Mouse (Mus musculus) adipocyte (in vitro differentiated cells): ENCODE results near the gene Slc39a11.
A peak's percentile ranks its signal among the peaks of the same experiment; 100 is the strongest.

Source experiments
- DNase-seq: peaks from one replicate; pipeline ENCODE4 v3.0.0-alpha.2; 2016; ENCODE audit warnings: low spot score

The Slc39a11 gene

DNA sequence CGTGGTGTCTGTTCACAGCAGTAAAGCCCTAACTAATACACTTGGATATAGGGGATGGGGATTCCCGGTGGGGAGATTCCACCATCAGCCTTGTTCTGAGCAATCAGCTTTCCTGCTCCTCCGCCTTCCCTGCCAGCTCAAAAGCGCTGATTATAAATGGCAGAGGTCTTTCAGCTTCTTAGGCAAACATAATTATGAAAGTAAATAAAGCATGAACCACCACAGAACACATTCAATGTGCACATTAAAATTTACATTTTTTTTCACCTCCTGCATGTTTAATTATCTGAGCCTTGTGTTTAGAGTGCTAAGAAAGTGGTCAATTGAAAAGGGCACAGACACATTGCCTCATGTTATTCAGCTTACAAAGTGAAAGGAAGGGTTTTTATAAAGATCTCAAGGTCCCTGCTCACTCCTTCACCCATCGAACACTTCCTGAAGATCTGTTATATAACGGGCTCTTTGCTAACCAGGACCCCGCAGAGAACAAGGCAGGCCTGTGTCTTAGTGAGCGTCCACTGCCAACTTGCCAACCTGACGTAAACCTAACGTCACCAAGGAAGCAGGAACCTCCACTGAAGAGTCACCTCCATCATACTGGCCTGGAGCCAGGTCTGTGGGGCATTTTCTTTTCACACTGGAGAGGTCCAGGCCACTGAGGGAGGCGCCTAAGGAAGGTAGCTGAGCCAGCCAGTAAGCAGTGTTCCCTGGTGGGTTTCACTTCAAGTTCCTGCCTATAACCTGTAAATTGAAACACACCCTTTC, 142.0 kb downstream of the Slc39a11 start:
- no peak for DNase-seq

DNA sequence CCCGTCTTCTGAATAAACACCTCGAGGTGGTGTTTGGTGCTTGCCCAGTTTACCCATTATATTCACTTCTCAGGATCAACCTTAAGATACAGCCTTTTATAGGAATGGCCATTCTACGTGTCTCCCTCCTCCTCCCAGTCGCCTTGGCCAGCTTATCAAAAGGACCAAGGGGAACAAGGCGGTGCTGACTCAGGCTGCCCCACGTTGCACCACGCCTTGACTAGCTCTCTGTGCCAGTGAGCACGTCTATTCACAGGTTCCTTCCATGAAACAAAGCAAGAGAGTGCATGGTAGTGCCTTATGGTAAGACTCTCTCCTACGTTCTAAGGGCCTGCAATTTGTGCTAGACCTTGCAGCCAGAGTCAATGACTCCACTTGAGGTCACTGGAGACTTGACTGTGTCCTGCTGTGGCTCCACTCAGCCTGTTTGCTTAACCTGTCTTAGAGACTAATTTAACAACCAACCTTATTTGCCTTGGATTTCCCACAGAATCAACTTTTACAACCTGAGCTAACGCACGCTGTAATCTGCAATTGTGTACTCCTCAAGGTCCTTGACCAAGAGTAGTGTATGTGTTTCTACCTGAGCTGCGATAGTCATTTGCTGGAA, 144.2 kb downstream of the Slc39a11 start:
- DNase-seq, result no peak

DNA sequence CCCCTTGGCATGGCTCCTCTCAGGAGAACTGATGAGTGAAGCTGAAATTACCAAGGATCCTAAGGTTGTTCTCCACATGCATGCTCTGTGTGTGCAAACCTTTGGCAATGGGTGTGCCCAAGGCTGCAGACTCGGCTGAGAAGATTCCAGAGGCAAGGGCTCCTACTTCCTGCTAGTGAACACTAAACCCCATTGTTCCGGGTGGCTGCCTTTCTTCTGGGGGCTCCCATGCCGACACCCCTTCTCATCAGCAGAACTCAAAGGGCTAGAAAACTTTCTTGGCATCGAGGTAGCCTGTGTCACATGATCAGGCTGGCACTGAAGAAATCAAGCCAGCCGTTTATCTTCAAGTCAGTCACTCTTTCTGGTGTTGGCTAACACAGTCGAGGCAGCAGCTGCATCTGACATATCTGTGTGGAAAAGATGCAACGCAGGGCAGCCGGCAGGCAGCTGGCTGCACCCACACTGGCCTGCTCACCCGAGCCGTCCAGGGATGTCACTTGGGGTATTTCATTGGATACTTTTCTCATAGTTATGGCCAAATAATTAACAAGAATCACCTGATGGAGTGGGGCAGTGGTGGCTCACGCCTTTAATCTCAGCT, 145.3 kb downstream of the Slc39a11 start:
- no peak for DNase-seq

DNA sequence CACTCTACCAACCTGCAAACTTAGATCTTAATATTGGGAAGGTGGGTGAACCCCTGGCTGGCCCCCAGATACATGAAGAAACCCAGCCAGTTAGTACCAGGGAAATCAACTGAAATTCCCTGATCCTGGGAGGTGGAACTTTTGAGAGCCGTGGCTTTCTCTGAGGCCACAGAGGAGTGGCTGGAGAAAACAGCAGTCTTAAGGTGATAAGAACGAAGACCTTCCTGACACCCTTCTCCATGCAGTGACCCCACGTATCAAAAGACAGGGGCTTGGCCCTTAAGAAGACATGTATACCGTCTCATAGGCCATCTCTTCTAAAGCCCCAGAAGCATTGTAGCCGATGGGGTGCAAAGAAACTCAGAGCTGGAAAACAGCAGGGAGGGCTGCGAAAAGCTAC, 146.9 kb downstream of the Slc39a11 start:
- DNase-seq, result no peak

DNA sequence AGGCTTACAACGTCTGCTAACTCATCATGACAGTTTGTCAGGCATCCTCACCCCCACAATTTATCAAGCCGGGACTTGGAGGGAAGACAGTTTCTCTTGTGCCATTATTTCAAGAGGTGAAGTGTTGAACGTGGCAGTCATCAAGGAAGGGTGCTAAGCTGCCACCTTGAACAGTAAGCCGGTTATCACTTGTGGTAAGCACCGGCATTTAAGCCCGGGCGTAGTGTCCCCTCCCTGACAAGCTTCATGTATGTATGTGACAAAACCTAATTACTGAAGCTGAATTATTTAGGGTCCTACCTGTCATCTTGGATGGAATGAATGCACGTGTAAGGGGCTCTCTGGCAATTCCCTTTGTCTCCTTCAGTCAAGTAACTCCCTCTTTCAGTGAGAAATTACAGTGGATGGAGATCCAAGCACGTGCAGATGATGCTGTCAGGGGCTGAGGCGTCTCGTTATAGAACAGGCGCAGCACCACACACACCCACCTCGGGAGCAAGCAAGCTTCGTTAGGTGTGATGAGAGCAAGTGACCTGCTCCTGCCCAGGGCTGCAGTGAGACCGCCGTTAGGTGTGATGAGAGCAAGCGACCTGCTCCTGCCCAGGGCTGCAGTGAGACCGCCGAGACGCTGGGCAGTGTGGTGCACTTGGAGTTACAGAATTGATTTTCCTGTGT, 149.1 kb downstream of the Slc39a11 start:
- no peak for DNase-seq

DNA sequence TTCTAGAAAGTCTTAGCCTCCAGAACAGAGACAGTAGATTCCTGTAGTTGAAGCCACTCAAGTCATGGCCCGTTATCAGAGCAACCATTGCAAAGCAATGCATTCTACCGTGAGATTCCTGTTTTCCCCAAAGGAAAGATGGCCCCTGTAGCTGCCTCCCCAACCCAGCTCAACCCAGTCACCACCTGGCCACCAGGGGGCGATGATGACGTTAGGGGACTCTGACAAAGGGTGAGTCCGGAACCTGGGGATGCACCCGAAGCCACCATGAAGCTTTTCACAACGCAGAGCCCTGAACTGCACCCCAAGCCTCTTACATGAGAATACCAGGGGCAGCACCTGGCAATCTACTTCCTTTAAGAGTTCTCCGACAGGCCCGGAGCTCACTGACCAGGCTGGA, 151.0 kb downstream of the Slc39a11 start:
- no peak for DNase-seq

DNA sequence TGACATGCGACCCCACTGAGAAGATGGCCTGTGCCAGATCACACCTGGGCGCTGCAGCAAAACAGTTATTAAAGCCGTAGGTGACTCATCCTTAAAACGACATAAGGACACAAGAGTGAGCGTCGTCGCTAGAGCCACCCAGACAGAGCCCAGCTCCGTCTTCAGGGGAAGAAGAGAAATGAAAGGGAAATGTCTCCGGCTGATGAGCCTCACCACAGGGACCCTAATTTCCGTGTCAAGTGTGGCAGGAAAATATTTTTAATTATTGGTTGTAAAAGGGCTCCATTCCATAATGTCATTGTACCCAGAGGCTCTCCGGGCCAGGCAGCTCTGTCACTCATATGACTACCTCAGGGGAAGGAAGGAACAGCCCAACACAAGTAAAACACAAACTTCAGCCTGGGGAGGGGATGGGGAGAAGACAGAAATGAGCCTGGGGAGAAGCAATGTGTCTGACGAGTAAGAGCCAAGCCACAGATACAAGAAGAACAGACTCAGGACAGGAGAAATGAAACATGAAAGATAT, 155.8 kb downstream of the Slc39a11 start:
- no peak for DNase-seq

DNA sequence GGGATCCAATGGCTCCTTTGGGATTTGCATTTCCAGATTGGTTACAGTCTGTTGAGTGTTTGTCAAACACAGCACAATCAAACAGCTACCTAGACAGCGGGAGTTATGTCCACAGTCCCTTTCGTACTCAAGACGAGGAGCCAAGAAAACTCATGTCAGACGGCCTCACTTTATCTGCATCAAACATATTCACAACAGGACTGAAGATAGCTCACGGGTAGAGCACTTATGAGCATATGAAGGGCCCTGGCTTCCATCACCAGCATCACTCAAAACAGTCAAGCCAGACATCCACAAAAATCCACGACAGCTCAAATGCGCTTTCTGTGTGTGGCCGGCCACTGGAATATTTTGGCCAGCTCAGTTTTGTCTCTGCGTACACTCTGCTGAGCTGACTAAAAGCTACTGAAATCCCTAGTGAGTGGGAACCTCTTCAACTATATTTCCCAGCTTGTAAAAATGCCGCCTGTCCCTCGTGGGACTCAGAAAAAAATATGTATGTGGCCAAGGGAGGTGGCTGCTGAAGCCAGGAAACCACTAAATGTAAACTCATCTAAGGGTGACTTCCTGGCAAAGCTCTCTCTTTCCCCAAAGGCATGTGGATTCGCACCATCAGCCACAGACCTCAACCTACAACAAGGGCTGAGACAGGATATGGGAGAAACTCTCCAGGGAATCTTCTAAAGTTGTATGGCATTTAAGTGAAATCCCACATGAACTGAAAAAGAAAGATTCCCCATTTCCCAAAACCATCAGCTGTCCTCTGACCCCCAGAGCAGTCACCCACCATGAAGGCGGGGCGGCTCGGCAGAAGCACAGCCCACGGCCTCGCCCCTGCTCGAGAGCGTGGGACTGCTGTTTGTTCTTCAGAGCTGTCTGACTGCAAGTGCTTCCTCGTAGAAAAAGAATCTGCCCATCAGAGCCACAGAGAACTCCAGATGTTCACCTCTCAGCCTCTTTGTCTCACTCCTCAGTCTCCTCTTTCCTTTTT, 159.1 kb downstream of the Slc39a11 start:
- DNase-seq, result no peak

DNA sequence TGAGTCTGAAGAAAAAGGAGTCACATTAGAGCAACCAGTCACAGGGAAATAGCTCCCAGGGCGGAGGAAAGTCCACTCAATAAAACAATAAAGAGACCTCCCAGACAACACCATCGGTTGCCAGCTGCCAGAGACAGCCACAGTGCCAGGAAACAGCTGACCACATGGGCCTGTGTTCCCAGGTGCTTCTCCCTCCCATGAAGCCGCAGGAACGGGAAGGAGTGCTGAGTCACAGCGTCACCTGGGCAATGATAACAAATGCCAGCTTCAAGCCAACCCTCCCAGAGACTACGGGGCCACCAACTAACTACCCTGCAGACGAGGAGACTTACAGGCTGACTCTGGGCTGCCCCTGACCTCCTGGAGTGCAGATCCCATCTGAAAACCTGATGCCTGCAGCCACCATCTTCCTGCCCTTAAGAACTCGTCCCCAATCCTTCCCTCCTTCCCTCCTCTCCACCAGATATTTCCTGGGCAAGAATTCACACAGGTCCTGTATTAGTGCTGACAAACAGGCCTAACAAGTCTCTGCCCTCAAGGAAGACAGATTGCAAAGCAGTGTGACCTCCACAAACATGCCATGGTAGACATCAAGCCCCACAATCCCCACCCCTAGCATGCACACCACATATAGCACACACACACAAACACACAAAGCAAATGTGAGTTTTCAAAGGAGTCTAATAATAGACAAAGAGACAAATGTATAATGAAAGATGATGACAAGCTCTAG, 162.1 kb downstream of the Slc39a11 start:
- no peak for DNase-seq

DNA sequence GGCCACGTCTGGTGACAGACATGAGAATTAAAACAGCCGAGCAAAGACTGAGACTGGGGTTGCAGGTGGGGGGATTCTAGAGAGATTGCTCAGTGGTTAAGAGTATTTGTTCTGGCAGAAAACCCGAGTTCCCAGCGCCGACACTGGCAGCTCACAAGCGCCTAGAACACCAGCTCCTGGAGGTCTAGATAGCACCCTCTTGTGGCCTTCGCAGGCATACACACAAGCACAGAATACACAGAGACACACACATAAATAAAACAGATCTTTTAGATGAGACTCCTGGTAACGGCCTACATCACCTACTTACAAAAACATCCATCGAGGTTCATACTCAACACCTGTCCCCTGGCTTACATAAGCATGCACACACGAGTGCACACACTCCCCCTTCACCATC, 165.8 kb downstream of the Slc39a11 start:
- DNase-seq, result no peak

DNA sequence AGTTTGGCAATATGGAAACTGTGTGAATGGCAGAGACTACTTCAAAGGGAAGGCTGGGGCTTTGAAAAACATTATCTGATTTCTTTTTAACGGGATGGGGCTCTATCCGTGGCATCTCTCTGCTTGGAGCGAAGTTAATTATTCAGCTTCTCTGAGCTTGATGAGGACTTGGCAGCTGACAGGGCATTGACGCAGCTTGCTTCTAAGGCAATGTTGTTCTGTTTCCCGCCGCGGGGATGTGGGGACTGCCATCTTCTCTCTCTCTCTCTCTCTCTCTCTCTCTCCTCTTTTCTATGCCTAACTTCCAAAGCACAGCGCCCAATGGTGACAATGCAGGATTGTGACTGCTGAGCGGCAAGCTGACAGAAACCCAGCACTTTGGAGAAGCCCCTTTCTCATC, 172.3 kb downstream of the Slc39a11 start:
- no peak for DNase-seq

DNA sequence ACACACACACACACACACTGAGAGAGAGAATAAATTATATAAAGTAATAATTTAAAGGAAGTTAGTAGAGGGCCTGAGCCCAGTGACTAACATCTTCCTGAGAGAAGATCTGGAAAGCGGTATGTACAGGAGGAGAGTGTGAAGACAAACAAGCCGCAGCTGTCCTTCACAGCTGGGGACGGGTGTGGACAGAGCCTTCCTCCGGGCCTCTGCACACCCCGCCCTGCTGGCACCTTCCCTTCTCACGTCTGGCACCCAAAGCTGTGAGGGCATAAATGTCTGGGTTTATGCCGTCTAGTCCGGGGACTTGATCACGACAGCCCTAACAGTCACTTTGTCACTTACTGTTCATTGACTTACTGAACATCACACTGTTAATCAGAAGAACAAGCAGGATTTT, 173.2 kb downstream of the Slc39a11 start:
- no peak for DNase-seq

DNA sequence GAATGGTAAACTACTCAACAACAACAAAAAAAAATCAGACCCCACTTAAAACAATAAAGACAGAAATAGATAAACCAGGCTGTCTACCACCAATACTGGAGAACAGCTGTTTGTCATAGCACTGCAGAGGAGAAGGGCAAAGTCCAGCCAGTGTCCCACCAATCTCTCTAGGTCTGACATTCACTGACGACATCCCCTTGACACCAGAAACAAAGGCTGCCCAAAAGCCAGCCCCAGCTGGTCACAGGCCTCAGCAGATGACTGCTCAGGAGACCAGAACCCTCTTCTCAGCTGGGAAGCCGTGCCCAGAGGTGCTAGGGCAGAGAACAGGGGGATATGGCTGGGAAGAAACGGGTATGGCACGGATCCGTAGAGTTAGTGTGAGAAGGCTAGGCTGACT, 174.4 kb downstream of the Slc39a11 start:
- no peak for DNase-seq

DNA sequence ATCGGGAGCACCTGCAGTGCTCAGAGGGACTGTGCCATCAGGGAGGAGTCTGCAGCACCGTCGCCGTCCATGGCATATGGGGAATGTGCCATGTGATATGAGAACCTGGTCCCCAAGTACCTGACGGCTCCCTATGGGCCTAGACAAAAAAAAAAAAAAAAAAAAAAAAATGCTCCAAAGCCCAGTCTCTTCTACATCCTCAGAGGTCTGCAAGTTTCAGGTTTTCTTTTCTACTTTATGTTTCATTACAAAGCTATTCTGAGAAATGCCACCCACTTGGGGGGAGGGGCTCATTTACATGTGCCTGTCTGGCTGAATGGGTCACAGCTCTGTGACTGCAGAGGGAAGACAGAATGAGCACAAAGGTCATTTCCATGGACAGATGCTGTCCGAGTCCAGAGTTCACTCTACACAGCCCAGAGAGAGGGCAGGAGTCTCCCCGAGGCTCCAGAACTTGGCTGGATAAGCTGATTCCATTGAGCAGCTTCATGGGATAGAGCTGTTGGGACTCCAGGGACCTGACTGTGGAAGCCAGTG, 175.8 kb downstream of the Slc39a11 start:
- DNase-seq, result peak; percentile 12

DNA sequence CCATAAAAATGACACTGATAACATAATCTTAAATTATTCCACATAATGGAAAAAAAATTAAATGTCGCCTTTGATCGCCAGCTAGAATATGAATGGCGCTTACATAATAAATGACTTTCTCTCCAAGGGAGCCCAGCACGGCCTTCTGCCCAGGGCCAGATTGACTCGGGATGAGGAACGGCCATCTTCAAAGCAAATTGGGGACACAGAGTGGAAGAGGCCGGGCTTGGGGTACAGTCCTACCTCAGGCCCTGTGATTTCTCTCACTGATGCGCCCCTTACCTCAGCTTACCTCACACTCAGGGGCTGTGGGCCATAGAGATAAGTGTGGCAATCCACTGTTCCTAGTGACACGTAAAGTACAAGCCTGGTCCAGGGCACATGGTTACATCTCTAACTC, 177.9 kb downstream of the Slc39a11 start:
- no peak for DNase-seq

DNA sequence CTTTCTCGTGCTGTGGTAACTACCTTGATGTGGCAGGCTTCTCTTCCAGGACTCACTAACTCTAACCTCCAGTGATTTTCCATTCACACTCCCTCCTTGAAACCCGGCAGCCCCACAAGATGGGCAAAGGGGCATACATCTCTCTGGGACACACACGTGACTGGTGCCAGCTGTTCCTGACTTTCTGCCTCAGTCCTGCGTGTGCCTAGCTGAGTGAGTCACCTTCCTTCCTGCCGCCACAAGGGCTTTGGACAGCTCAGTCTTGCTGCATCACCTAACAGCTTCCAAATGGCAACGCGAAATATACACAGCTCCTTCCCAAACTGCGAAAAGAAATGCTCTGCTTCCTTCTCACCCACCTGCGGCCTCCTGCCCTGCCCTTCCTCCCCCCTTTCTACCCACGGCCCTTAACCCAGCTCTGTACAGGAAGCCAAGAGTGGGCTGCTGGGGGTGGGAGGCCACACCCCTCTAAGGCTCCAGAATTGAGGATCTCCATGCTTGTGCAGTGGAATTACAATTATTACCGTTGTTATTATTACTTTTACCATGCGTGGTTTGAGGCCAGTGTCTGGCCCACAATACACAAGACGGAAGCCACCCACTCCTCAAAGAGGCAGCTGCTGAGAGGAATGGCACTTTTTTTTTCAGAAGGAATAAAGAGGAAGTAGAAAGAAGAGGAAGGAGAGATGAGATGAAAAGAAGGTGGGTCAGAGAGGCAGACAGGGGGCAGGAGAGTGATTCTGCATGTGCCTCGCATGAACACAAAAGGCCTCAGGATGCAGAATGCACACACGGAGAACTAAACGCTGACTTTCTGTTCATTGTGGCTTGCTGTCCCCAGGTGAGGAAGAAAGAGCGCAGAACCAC, 179.7 kb downstream of the Slc39a11 start:
- DNase-seq, result peak; percentile 3

DNA sequence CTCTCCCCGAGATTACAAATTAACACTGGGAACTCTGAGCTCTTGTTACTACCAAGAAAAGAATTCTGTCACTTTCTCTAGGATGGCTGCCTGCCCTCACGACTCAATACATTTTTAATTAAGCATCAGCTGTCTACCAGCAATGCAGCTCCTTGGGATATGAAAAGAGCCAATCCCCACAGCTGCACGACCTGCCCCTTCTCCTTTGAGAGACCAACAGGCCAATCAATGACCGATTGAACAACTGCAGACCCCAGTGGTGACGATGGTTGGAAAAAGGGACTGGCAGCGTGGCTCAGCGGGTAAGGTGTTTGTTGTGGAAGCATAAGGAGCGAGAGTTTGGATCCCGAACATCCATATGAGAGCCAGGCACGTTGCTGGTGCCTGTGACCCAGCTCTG, 181.9 kb downstream of the Slc39a11 start:
- DNase-seq, result no peak

DNA sequence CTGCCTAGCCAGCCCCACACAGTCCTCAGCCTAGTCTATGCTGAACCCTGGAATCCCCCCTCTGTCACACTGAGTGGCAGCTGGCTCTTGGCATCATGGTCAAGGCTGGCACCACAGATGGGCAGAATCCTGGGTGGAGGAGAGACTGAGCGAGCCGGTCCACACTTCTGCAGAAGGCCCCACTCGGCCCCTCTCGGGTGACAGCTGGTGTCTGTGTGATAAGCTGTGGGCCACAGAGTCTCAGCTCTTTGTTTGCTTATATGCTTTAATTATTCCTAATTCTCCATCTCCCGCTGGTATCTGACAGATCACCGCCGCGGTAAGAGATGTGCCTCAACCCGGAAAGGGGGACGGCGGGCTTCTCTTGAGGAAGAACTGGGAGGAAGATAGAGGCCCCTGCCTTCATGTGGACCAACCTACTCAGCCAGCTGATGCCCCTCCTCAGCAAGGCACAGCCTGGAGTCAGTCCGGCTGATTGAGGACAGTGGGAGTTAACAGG, 182.5 kb downstream of the Slc39a11 start:
- no peak for DNase-seq

DNA sequence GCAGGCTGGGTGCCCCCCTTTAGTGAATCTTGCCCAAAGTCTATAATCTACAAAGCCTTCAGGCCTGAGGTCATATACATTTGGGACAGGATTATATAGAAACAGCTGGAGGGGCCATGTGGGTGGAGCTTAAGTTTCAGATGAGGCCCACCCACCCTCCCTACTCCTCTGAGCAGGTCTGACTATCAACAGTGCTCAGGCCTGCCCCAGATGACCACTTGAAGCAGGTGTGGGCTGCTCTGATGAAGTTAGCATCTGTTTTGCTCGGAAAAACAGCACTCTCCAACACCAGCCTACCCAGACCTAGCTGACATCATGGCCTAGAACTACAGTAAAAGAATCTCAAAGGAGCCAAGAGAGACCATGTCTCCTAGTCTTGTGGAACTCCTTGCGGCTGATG, 189.8 kb downstream of the Slc39a11 start:
- no peak for DNase-seq
